Mouse (Mus musculus): ENCODE measurements at regions not wholly inside any gene's neighbourhood (a gene's known extent, or its start where the extent isn't known, plus 50 kb on each side); places are given as distances from the start of the nearest gene placed in this dataset.

GRCm38 (mm10) chr13:101373581-101374189 lies 394.3 kb downstream of the Pik3r1 start:
- Histone ChIP-seq H3K27me3 (ENCODE audit: control insufficient read depth) (no peaks in the 10 kb centered on the region), H3K9me3 (ENCODE audit: control insufficient read depth, low read length) (no peaks in the 10 kb centered on the region), H3K4me3 (replicated peaks) (no peak overlapping the region), H3K36me3 (ENCODE audit: control insufficient read depth) (no peaks in the 10 kb centered on the region), H3K4me1 (ENCODE audit: control insufficient read depth) (no peaks in the 10 kb centered on the region)
- TF ChIP-seq TAL1 (IDR thresholded peaks at IDR 0.05; ENCODE audit: low read length) (no peak), GATA1 (IDR thresholded peaks at IDR 0.05; ENCODE audit: low read length) (no peak)

GRCm38 (mm10) chr13:101371906-101372305 lies 396.1 kb downstream of the Pik3r1 start:
- Histone ChIP-seq H3K4me3 (replicated peaks) (no peak overlapping the region), H3K27me3 (ENCODE audit: control insufficient read depth) (no peaks in the 10 kb centered on the region), H3K9me3 (ENCODE audit: control insufficient read depth, low read length) (no peaks in the 10 kb centered on the region), H3K36me3 (ENCODE audit: control insufficient read depth) (no peaks in the 10 kb centered on the region), H3K4me1 (ENCODE audit: control insufficient read depth) (no peaks in the 10 kb centered on the region)
- TF ChIP-seq TAL1 (IDR thresholded peaks at IDR 0.05; ENCODE audit: low read length) (no peak), GATA1 (IDR thresholded peaks at IDR 0.05; ENCODE audit: low read length) (no peak)

- Histone ChIP-seq H3K27me3 (ENCODE audit: control insufficient read depth) (no peaks in the 10 kb centered on the region), H3K36me3 (ENCODE audit: control insufficient read depth) (no peaks in the 10 kb centered on the region), H3K4me1 (ENCODE audit: control insufficient read depth) (no peaks in the 10 kb centered on the region), H3K4me3 (replicated peaks) (no peak overlapping the region), H3K9me3 (ENCODE audit: control insufficient read depth, low read length) (no peaks in the 10 kb centered on the region)
- TF ChIP-seq GATA1 (IDR thresholded peaks at IDR 0.05; ENCODE audit: low read length), result no peak
- TF ChIP-seq TAL1 (IDR thresholded peaks at IDR 0.05; ENCODE audit: low read length), result no peak
Measured at GRCm38 (mm10) chr13:101368170-101368569, 399.8 kb downstream of the Pik3r1 start.

- TF ChIP-seq GATA1 (IDR thresholded peaks at IDR 0.05; ENCODE audit: low read length), result no peak
- TF ChIP-seq TAL1 (IDR thresholded peaks at IDR 0.05; ENCODE audit: low read length), result no peak
- Histone ChIP-seq H3K27me3 (ENCODE audit: control insufficient read depth) (no peaks in the 10 kb centered on the region), H3K4me3 (replicated peaks) (no peak overlapping the region), H3K9me3 (ENCODE audit: control insufficient read depth, low read length) (no peaks in the 10 kb centered on the region), H3K36me3 (ENCODE audit: control insufficient read depth) (no peaks in the 10 kb centered on the region), H3K4me1 (ENCODE audit: control insufficient read depth) (no peaks in the 10 kb centered on the region)
Measured at GRCm38 (mm10) chr13:101355363-101355762, 412.7 kb downstream of the Pik3r1 start.

GRCm38 (mm10) chr13:101351123-101351522 lies 416.9 kb downstream of the Pik3r1 start:
- TF ChIP-seq TAL1 (IDR thresholded peaks at IDR 0.05; ENCODE audit: low read length), result no peak
- no peak for TF ChIP-seq GATA1 (IDR thresholded peaks at IDR 0.05; ENCODE audit: low read length)
- Histone ChIP-seq H3K27me3 (ENCODE audit: control insufficient read depth) (no peaks in the 10 kb centered on the region), H3K9me3 (ENCODE audit: control insufficient read depth, low read length) (no peaks in the 10 kb centered on the region), H3K4me3 (replicated peaks) (no peak overlapping the region), H3K36me3 (ENCODE audit: control insufficient read depth) (no peaks in the 10 kb centered on the region), H3K4me1 (ENCODE audit: control insufficient read depth) (no peaks in the 10 kb centered on the region)

- TF ChIP-seq TAL1 (IDR thresholded peaks at IDR 0.05; ENCODE audit: low read length), result no peak
- no peak for TF ChIP-seq GATA1 (IDR thresholded peaks at IDR 0.05; ENCODE audit: low read length)
Measured at GRCm38 (mm10) chr13:101349354-101349753, 418.7 kb downstream of the Pik3r1 start.

GRCm38 (mm10) chr13:101338280-101338872 lies 429.6 kb downstream of the Pik3r1 start:
- H3K36me3 ChIP-seq (ENCODE audit: control insufficient read depth), result no peaks in the 10 kb centered on the region
- H3K4me1 ChIP-seq (ENCODE audit: control insufficient read depth), result no peaks in the 10 kb centered on the region
- H3K9me3 ChIP-seq (ENCODE audit: control insufficient read depth, low read length), result no peaks in the 10 kb centered on the region
- H3K4me3 ChIP-seq (replicated peaks), result no peak overlapping the region
- no peak for TF ChIP-seq GATA1 (IDR thresholded peaks at IDR 0.05; ENCODE audit: low read length)
- TF ChIP-seq TAL1 (IDR thresholded peaks at IDR 0.05; ENCODE audit: low read length), result no peak
- H3K27me3 ChIP-seq (ENCODE audit: control insufficient read depth), result no peaks in the 10 kb centered on the region

More at GRCm38 (mm10) chr13:101349354-101349753, 418.7 kb downstream of the Pik3r1 start:
- no peaks in the 10 kb centered on the region for H3K36me3 ChIP-seq (ENCODE audit: control insufficient read depth)
- H3K4me1 ChIP-seq (ENCODE audit: control insufficient read depth), result no peaks in the 10 kb centered on the region
- H3K9me3 ChIP-seq (ENCODE audit: control insufficient read depth, low read length), result no peaks in the 10 kb centered on the region
- H3K4me3 ChIP-seq (replicated peaks), result no peak overlapping the region
- no peaks in the 10 kb centered on the region for H3K27me3 ChIP-seq (ENCODE audit: control insufficient read depth)

- Histone ChIP-seq H3K36me3 (ENCODE audit: control insufficient read depth) (no peaks in the 10 kb centered on the region), H3K27me3 (ENCODE audit: control insufficient read depth) (no peaks in the 10 kb centered on the region), H3K4me3 (replicated peaks) (no peak overlapping the region), H3K9me3 (ENCODE audit: control insufficient read depth, low read length) (no peaks in the 10 kb centered on the region), H3K4me1 (ENCODE audit: control insufficient read depth) (no peaks in the 10 kb centered on the region)
- TF ChIP-seq TAL1 (IDR thresholded peaks at IDR 0.05; ENCODE audit: low read length) (no peak), GATA1 (IDR thresholded peaks at IDR 0.05; ENCODE audit: low read length) (no peak)
Measured at GRCm38 (mm10) chr13:101318621-101319020, 449.4 kb downstream of the Pik3r1 start.

- H3K36me3 ChIP-seq (ENCODE audit: control insufficient read depth), result no peaks in the 10 kb centered on the region
- TF ChIP-seq TAL1 (IDR thresholded peaks at IDR 0.05; ENCODE audit: low read length) (no peak), GATA1 (IDR thresholded peaks at IDR 0.05; ENCODE audit: low read length) (no peak)
- no peak overlapping the region for H3K4me3 ChIP-seq (replicated peaks)
- no peaks in the 10 kb centered on the region for H3K4me1 ChIP-seq (ENCODE audit: control insufficient read depth)
- H3K9me3 ChIP-seq (ENCODE audit: control insufficient read depth, low read length), result no peaks in the 10 kb centered on the region
- no peaks in the 10 kb centered on the region for H3K27me3 ChIP-seq (ENCODE audit: control insufficient read depth)
Measured at GRCm38 (mm10) chr13:101316336-101316735, 451.7 kb downstream of the Pik3r1 start.
